Mouse (Mus musculus) cerebellum, adult 11-12 months (tissue): ENCODE measurements around the gene Ezh1.
A peak's percentile ranks its signal among the peaks of the same experiment; 100 is the strongest.

Experiments
- DNase-seq: peaks from one replicate; pipeline ENCODE4 v3.0.0; 2022

Ezh1 gene

DNA sequence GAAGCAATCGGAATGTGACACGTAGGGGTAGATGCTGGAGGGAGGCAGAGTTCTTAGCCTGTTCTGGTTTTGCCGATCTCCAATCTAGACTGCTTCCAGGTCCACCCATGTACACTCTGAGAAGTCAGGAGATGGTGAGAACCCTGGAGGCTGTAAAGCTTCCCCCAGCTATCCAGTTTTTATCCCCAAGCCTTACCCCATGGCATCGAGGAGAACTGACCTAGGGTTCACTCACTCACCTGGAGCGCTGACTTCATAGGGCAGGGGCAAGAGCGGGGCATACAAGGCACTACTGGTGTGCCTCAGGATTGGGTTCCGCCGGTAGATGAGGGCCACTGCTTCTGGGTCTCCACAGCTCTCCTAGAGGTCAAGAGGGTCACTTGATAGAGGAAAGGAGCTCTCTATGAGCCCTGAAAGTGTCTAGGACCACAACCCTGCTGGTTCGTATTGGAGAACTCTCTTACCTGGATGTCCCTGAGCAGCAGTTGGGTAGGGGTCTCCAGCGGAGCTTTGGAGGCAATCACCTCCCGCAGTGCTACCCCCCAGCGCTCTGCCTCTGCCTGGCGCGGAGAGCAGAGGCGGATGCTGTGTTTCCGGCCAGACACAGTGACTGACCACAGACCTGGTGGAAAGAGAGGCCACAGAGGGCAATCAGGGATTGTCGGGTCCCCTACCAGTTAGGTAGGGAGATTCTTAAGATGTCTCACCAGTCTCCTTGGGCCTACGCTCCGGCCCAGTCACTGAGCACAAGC is 58.9 kb downstream of the Ezh1 start:
- peak; percentile 52 for DNase-seq

DNA sequence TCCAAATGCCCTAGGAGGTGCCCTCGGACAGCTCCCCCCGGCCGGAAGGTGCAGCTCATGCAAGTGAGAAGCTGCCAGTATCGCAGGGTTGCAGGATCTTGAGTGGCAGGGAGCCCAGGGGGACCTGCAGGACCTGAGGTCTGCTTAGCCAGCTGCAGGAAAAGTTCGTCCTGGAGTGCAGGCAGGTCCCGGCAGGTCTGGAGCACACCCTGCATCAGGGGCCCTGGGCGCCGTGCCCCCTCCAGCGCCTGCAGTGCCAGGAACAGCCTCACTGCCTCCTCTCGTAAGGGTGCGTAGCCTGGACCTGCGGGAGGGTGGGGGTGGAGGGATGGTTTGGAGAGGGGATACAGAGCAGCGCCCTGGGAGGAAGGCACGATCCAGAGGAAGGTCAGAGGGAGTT is 59.9 kb downstream of the Ezh1 start:
- DNase-seq: peak; percentile 59

GRCm38 (mm10) chr11:101164677-101165580 is 61.3 kb downstream of the Ezh1 start:
- DNase-seq: peak; percentile 45

- DNase-seq: no peak
These were observed 62.0 kb downstream of the Ezh1 start for GRCm38 (mm10) chr11:101164351-101164665.

- peak; percentile 67 for DNase-seq
These were observed 62.5 kb downstream of the Ezh1 start for GRCm38 (mm10) chr11:101163476-101164350.

DNA sequence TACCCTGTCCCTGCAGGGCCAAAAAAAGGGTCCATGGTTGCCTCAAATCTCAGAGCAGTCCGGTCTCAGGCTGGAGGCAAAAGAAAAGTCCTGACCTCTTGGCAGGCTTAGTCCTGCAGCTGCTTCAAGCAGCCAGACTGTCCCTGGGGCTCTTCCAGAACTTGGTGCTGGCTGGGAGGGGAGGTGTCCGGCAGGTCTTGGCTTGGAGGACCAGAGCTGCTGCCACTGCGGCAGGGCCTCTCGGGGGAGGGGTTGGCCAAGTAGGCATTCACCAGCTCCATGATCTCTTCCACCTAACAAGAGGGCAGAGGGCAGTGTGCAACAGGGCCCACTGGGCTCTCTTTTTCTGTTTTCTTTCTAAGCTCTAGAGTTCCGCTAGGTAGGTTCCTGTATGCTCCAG is 63.5 kb downstream of the Ezh1 start:
- DNase-seq: peak; percentile 73

DNA sequence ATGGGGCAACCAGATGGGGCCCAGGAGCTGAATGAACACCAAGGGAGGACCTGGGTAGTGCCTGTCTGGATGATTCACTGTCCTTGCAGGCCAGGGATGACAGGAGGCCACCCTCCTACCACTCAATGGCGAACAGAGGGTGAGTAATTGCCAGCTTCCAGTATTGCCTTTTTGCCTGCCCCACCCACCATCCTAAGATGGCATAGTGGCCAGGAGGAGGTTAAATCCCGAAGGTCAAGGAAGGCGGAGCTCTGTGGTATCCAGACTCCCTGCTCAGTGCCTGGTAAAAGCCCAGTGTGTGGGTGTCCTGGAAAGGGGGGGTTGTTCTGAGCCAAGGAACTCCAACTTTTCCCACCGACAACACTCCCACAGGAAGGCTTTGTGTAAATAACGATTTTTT is 64.0 kb downstream of the Ezh1 start:
- DNase-seq: no peak

DNA sequence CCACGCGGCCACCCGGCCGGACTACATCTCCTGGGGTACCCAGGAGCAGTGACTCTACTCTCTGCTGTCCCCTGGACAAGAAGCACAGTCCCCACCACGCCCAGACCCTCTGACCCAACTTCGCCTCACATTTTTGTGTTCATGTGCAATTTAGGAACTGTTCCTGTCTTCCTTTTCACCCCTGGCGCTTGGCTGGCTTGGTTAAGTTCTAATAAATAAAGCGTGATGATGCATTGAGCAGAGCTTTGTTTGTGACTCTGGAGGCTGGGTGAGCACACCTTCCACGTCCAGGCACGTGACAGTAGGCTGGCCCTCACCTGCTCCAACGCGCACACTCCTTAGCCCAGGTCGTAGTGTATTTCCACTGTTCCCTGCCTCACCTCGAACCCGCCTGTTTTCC is 64.7 kb downstream of the Ezh1 start:
- no peak for DNase-seq

GRCm38 (mm10) chr11:101160981-101161505 is 65.2 kb downstream of the Ezh1 start:
- peak; percentile 44 for DNase-seq

GRCm38 (mm10) chr11:101160151-101160550 is 66.1 kb downstream of the Ezh1 start:
- peak; percentile 45 for DNase-seq

- DNase-seq: peak; percentile 85
These were observed 70.4 kb downstream of the Ezh1 start, which contains the start of gene Tubg2 for GRCm38 (mm10) chr11:101155728-101156371. Gene Tubg2 (plus strand): TSS chr11:101155907.

- peak; percentile 20 for DNase-seq
These were observed 71.1 kb downstream of the Ezh1 start for GRCm38 (mm10) chr11:101155151-101155550.

DNA sequence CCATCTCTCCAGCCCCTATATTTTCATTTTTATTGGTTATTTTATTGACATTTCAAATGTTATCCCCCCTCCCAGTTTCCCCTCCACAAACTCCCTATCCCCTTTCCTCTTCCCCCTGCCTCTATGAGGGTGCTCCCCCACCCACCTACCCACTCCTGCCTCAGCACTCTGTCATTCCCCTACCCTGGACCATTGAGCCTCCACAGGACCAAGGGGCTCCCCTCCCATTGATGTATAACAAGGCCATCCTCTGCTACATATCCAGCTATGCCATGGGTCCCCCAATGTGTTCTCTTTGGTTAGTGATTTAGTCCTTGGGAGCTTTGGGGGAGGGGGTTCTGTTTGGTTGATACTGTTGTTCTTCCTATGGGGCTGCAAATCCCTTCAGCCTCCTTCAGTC is 71.6 kb downstream of the Ezh1 start:
- DNase-seq: peak; percentile 24

- DNase-seq: peak; percentile 11
These were observed 73.4 kb downstream of the Ezh1 start for GRCm38 (mm10) chr11:101152825-101153224.

DNA sequence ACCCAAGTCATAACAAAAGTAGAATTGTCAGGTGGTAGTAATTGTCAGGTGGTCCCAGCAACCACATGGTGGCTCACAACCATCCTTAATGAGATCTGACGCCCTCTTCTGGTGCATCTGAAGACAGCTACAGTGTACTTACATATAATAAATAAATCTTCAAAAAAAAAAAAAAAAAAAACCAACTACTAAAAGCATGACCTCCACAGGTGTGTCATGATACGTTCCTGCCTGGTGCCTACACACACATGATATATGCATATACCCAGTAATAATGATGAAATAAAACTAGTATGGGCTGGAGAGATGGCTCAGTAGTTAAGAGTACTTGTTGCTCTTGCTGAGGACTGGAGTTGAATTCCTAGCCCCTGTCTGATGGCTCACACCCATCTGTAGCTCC is 75.2 kb downstream of the Ezh1 start:
- DNase-seq: no peak

GRCm38 (mm10) chr11:101149178-101150105 is 76.8 kb downstream of the Ezh1 start:
- peak; percentile 16 for DNase-seq

DNA sequence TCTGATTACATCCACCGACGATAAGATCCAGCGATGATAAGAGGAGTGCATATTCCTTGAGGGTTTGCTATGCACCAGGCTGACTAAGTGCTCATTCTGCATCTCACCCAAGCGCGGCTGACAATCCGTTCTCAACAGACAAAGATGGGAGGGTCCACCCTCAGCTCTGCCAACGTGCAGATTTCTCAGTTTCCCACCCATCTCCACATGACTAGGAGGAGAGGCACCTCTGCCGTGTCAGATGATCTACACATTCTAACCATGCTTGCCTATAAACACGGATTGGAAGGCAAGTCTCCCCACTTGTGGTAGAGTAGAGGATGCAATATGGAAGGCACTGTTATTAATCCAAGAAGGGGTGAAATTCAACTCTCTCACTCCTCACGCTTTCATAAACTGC is 77.5 kb downstream of the Ezh1 start:
- DNase-seq: peak; percentile 3

DNA sequence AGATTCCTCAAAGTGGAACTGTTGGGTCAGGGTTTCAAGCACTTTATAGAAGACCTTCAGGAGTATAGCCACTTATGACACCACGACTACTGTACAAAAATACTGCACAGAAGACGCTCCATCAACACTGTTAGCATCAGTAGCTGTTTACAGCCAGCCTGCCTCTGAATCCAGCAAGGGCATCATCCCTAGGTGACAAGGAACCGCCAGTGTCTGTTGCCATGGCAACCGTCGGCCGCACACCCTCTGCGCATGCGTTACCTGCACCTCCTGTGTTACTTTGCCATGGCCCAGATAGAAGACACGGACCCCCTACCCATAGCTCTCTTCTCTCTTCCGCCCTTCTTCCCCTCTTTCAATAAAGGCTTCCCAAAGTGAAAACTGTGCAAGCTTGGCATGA is 79.9 kb downstream of the Ezh1 start:
- DNase-seq: no peak

GRCm38 (mm10) chr11:101143338-101144225 is 82.7 kb downstream of the Ezh1 start:
- DNase-seq: peak; percentile 61
